Mouse (Mus musculus) bone marrow, adult 2 months (tissue): ENCODE results near the gene Dnajc17.

ENCODE experiments used
- CTCF ChIP-seq: fragments of 200-500 bp; IDR thresholded peaks from 2 replicates; pipeline ENCODE4 v1.5.1; 2011; ENCODE audit warnings: low read length, control low read depth; ENCODE audit not compliant: control insufficient read depth, insufficient read depth
- POLR2A ChIP-seq: fragments of 200-500 bp; IDR thresholded peaks from 2 replicates; pipeline ENCODE4 v1.6.1; 2011; ENCODE audit warnings: low read depth, mild to moderate bottlenecking, control low read depth, low read length, borderline replicate concordance; ENCODE audit not compliant: control insufficient read depth

DNA sequence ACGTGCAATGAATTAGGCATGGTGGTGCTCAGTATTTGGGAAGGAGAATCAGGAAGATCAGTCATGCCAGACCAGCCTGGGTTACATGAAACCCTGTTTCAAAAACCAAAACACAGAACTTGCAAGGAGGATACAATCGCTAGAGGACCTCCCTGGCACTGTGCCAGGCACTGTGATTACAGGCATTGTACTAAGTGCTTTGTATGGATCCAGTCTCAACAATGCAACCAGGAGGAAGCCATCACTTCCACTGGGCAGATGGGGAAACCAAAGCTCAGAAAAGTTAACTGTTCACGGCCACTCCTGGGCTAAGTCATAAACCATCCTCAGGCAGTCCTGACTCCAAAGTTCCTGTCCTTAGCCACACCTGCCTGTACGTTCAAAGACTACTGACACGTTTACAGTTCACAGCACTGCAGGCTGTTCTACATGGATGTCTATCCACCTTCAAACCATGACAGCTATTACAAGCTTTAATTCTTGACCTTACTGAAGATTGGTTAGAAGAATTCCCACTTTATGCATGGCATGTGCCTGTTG lies 5.6 kb downstream of the Dnajc17 start:
- TF ChIP-seq POLR2A, result no peak
- no peak for TF ChIP-seq CTCF
